Mouse (Mus musculus): ENCODE measurements around the gene Fignl2. TPM values are rescaled to one million over a fixed set of nuclear protein-coding genes. Genes with fewer than 3 reads are reported as not detected.

Gene Fignl2
- polyA plus RNA-seq, 2 experiments: 0.15 to 3.7 TPM

DNA sequence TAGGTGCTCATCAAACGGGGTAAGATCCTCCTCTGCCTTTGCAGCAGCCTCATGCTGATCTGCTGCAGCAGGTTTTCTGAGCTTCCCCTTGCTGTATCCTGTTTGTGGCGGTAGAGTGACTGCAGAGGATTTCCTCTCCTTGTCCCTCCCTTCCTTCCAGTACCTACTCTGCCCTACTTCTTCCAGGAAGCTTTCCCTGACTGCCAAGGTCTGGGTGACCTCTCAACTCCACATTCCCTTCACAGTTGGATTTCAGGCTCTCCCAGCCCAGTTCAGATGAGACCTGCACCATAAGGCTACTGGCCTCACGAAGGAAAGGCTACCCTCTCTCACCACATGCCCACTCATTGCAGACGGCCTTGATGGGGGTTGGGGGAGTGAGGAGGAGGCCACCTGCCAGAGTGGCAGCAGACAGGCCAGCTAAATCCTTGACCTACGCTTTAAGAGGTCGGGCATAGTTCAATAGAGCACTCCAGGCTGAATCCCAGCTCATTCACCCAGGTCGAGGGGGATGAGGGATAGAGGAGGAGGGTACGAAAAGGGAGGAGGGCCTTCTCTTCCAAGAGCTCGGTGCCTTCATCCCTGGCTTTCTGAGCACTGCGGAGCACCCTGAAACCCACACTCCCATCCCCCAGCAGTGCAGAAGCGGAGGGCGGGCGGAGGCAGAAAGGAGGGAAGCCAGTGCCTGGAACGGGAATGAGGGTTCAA, 13.9 kb upstream of the Fignl2 start:
- ATAC-seq (ENCODE audit: low FRiP score, low read depth) (no peak), DNase-seq (ENCODE audit: low spot score) (no peak)
- peaks cover 13% of the 10 kb centered on the region for H3K4me1 ChIP-seq (ENCODE audit: control insufficient read depth, insufficient read depth, low read length)
- peak overlapping the region; percentile 29; the same call in 1 of the 2 replicates for H3K27ac ChIP-seq (replicated peaks; ENCODE audit: low read depth, low read length)
- no peak for TF ChIP-seq POLR2A (IDR thresholded peaks at IDR 0.05; ENCODE audit: borderline replicate concordance, extremely low read depth, insufficient read depth, insufficient read length)
- no peaks in the 10 kb centered on the region for H3K27me3 ChIP-seq (ENCODE audit: control insufficient read depth, insufficient read depth, low read length)
- H3K9ac ChIP-seq (ENCODE audit: low read depth, low read length, severe bottlenecking): 0 out of 2 replicates have a peak overlapping the region, but pooled peaks have one; percentile 18
- no peaks in the 10 kb centered on the region for H3K36me3 ChIP-seq (ENCODE audit: control insufficient read depth, insufficient read depth, low read length)
- 30% methylated on average over 14 of the region's 14 CpGs for WGBS
- peak overlapping the region; percentile 18; the same call in 1 of the 2 replicates for H3K4me2 ChIP-seq (replicated peaks; ENCODE audit: low read depth, low read length, severe bottlenecking)
- no peak overlapping the region for H3K4me3 ChIP-seq (replicated peaks; ENCODE audit: low read length)
- no peaks in the 10 kb centered on the region for H3K9me3 ChIP-seq (ENCODE audit: control insufficient read depth, low read length)

- Histone ChIP-seq H3K27me3 (ENCODE audit: control insufficient read depth, insufficient read depth, low read length) (no peaks in the 10 kb centered on the region), H3K27ac (replicated peaks; ENCODE audit: low read depth, low read length) (no peak overlapping the region), H3K9ac (ENCODE audit: low read depth, low read length, severe bottlenecking) (no peak overlapping the region), H3K36me3 (ENCODE audit: control insufficient read depth, insufficient read depth, low read length) (no peaks in the 10 kb centered on the region), H3K9me3 (ENCODE audit: control insufficient read depth, low read length) (no peaks in the 10 kb centered on the region), H3K4me2 (replicated peaks; ENCODE audit: low read depth, low read length, severe bottlenecking) (no peak overlapping the region), H3K4me1 (ENCODE audit: control insufficient read depth, insufficient read depth, low read length) (peaks cover 13% of the 10 kb centered on the region), H3K4me3 (replicated peaks; ENCODE audit: low read length) (no peak overlapping the region)
- no peak for ATAC-seq (ENCODE audit: low FRiP score, low read depth)
- no peak for TF ChIP-seq POLR2A (IDR thresholded peaks at IDR 0.05; ENCODE audit: borderline replicate concordance, extremely low read depth, insufficient read depth, insufficient read length)
- 92% methylated on average over 8 of the region's 8 CpGs for WGBS
- no peak for DNase-seq (ENCODE audit: low spot score)
Observed at GRCm38 (mm10) chr15:101091551-101091950, 13.2 kb upstream of the Fignl2 start.

DNA sequence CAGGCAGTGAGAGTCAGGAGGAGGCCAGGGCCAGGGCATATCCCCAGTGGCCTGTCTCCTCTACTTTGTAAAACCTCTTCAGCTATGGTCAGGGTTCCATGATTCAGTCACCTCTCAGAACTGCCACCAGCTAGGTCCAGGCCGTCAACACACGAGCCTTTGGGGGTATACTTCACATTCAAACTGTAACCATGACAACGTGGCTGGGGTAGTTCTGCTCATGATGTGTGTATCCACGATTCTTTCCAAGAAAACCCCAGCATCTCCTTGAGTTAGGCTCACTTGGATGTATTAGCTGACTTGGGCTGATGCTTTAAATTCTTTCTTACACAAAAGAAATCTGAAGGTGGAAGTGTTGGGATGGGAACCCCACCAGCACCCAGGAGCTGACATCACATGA, 9.9 kb upstream of the Fignl2 start:
- Histone ChIP-seq H3K4me2 (replicated peaks; ENCODE audit: low read depth, low read length, severe bottlenecking) (no peak overlapping the region), H3K4me1 (ENCODE audit: control insufficient read depth, insufficient read depth, low read length) (peaks cover 11% of the 10 kb centered on the region), H3K27me3 (ENCODE audit: control insufficient read depth, insufficient read depth, low read length) (no peaks in the 10 kb centered on the region), H3K27ac (replicated peaks; ENCODE audit: low read depth, low read length) (no peak overlapping the region), H3K9me3 (ENCODE audit: control insufficient read depth, low read length) (no peaks in the 10 kb centered on the region), H3K9ac (ENCODE audit: low read depth, low read length, severe bottlenecking) (no peak overlapping the region), H3K4me3 (replicated peaks; ENCODE audit: low read length) (no peak overlapping the region), H3K36me3 (ENCODE audit: control insufficient read depth, insufficient read depth, low read length) (no peaks in the 10 kb centered on the region)
- DNase-seq (ENCODE audit: low spot score) (no peak), ATAC-seq (ENCODE audit: low FRiP score, low read depth) (no peak)
- TF ChIP-seq POLR2A (IDR thresholded peaks at IDR 0.05; ENCODE audit: borderline replicate concordance, extremely low read depth, insufficient read depth, insufficient read length): no peak
- WGBS: 62% methylated on average over 4 of the region's 4 CpGs

DNA sequence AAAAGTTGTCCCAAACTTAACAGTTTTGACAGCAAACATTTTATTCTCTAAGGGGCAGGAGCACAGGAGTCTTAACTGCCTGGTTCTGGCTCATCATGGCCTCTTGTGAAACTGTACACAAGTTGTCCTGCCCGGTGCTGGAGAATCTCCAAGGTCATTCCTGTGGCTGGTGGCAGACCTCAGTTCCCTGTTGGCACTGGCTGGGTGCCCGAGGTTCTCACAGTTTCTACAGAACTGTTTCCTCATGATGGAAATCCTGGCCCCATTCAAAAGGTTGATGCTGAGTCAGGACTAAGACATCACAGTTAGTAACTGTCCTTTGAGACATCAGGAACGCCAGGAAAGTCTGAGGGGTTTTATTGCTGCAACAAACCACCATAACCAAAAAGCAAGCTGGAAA, 8.6 kb upstream of the Fignl2 start:
- H3K9me3 ChIP-seq (ENCODE audit: control insufficient read depth, low read length): no peaks in the 10 kb centered on the region
- H3K27me3 ChIP-seq (ENCODE audit: control insufficient read depth, insufficient read depth, low read length): no peaks in the 10 kb centered on the region
- H3K4me2 ChIP-seq (replicated peaks; ENCODE audit: low read depth, low read length, severe bottlenecking): no peak overlapping the region
- no peak for TF ChIP-seq POLR2A (IDR thresholded peaks at IDR 0.05; ENCODE audit: borderline replicate concordance, extremely low read depth, insufficient read depth, insufficient read length)
- H3K4me1 ChIP-seq (ENCODE audit: control insufficient read depth, insufficient read depth, low read length): 0 out of 2 replicates have a peak, but pooled peaks cover 5% of the 10 kb centered on the region
- no peak for DNase-seq (ENCODE audit: low spot score)
- no peaks in the 10 kb centered on the region for H3K36me3 ChIP-seq (ENCODE audit: control insufficient read depth, insufficient read depth, low read length)
- WGBS: 57% methylated on average over 3 of the region's 3 CpGs
- H3K27ac ChIP-seq (replicated peaks; ENCODE audit: low read depth, low read length): 0 out of 2 replicates have a peak overlapping the region, but pooled peaks have one; percentile 41
- H3K9ac ChIP-seq (ENCODE audit: low read depth, low read length, severe bottlenecking): no peak overlapping the region
- no peak for ATAC-seq (ENCODE audit: low FRiP score, low read depth)
- H3K4me3 ChIP-seq (replicated peaks; ENCODE audit: low read length): no peak overlapping the region

DNA sequence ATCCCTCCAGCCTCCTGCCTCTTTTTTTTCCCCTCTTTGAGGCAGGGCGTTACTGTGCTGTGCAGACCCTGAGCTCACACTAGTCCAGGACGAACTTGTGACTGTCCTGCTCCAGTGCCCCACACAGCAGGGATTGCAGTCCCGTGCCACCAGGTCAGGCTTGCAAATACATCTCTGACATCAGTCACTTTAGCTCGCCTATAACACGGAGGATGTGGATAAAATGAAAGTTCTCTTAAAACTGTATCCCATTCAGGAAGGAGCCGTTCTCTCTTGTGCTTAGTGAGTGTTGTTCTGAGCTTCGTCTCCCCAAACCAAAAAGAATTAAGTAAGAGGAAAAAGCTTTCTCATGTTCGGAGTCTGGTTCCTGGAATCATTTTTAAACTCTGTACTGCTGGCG, 8.1 kb upstream of the Fignl2 start:
- Histone ChIP-seq H3K4me1 (ENCODE audit: control insufficient read depth, insufficient read depth, low read length) (peaks cover 10% of the 10 kb centered on the region), H3K27ac (replicated peaks; ENCODE audit: low read depth, low read length) (0 out of 2 replicates have a peak overlapping the region, but pooled peaks have one; percentile 41), H3K9me3 (ENCODE audit: control insufficient read depth, low read length) (no peaks in the 10 kb centered on the region), H3K9ac (ENCODE audit: low read depth, low read length, severe bottlenecking) (no peak overlapping the region), H3K4me2 (replicated peaks; ENCODE audit: low read depth, low read length, severe bottlenecking) (no peak overlapping the region), H3K27me3 (ENCODE audit: control insufficient read depth, insufficient read depth, low read length) (no peaks in the 10 kb centered on the region), H3K4me3 (replicated peaks; ENCODE audit: low read length) (no peak overlapping the region), H3K36me3 (ENCODE audit: control insufficient read depth, insufficient read depth, low read length) (no peaks in the 10 kb centered on the region)
- TF ChIP-seq POLR2A (IDR thresholded peaks at IDR 0.05; ENCODE audit: borderline replicate concordance, extremely low read depth, insufficient read depth, insufficient read length): no peak
- ATAC-seq (ENCODE audit: low FRiP score, low read depth) (no peak), DNase-seq (ENCODE audit: low spot score) (no peak)
- WGBS: 54% methylated on average over 9 of the region's 9 CpGs
